Mouse (Mus musculus): ENCODE measurements around the gene Ackr3.

DNA sequence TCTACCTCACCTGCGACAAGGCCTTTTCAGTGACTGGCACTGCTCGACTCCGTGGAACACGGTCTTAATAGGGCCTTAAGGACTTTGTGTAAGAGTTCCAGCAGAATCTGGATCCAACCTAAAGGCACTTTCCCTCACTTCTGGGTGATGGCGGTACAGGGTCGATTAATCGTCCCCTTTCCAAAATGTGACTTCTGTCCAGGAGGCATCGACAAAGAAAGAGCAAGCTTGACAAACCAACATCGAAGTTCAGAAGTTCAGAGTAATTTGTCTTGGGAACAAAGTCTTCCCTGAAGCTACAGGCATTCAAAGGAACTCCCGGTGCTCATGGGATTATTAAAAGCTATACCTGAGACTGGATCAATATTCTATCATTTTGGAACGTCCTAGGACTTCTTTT, 439 bp upstream of the Ackr3 start:
- TF ChIP-seq CTCF (IDR thresholded peaks at IDR 0.05) (no peak), EP300 (IDR thresholded peaks at IDR 0.05) (no peak)
